Mouse (Mus musculus): ENCODE measurements around the gene Mrps11.

GRCm38 (mm10) chr7:78766019-78766683, 16.8 kb upstream of the Mrps11 start:
- TF ChIP-seq CTCF (IDR thresholded peaks at IDR 0.05; ENCODE audit: low read depth): peak; percentile 80
- no peak for TF ChIP-seq EP300 (IDR thresholded peaks at IDR 0.05; ENCODE audit: low read depth)
